Mouse (Mus musculus): ENCODE data around the gene Cys1.
"Not testable (repeated sequence)": the region's sequence is repeated elsewhere in the genome, so short reads cannot be mapped to it uniquely, and the experiment has no call there.

Cys1 gene

DNA sequence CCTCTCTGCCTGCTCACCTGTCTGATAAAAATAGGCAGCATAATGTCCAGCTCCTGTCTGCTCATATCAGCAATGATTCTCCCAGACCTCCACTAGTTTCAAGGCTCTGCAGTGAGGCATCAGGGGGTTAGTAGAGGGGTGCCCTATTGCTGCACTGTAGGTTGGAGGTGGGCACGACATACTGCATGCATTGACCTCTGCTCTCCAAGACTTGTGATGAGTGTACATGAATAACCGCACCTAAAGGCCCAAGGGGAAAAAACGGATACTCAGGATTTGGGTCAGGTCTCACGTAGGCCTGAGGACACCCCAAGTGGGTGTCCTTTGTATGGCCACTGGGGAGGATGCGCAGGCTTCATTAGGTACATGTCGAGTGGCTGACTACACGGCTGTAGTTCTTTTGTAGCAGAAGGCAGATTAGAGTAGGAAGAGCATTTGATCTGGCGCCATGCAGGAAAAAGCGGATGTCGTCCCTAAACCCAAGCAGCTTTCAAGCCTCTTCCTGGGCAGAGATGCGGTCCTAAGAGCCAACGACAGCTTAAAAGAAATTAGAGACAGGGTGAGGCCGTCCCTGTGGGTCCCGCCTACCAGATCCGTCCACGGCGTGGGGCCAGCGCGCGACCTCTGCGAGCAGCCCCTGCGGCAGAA, 31.1 kb downstream of the Cys1 start:
- DNase-seq (ENCODE audit: extremely low spot score, low spot score), result no peak

- DNase-seq (ENCODE audit: extremely low spot score, low spot score), result no peak
These were observed 33.5 kb downstream of the Cys1 start for GRCm38 (mm10) chr12:24648094-24648493.

GRCm38 (mm10) chr12:24645901-24646300, 35.7 kb downstream of the Cys1 start:
- no peak for DNase-seq (ENCODE audit: extremely low spot score, low spot score)

GRCm38 (mm10) chr12:24644125-24644571, 37.5 kb downstream of the Cys1 start:
- no peak for DNase-seq (ENCODE audit: extremely low spot score, low spot score)

GRCm38 (mm10) chr12:24642370-24642802, 39.2 kb downstream of the Cys1 start:
- no peak for DNase-seq (ENCODE audit: extremely low spot score, low spot score)

- DNase-seq (ENCODE audit: extremely low spot score, low spot score), result not testable (repeated sequence)
These were observed 42.8 kb downstream of the Cys1 start for GRCm38 (mm10) chr12:24638787-24639186.

- DNase-seq (ENCODE audit: extremely low spot score, low spot score), result no peak
These were observed 47.0 kb downstream of the Cys1 start for GRCm38 (mm10) chr12:24634648-24635047.

- no peak for DNase-seq (ENCODE audit: extremely low spot score, low spot score)
These were observed 47.4 kb downstream of the Cys1 start for GRCm38 (mm10) chr12:24634212-24634611.

- DNase-seq (ENCODE audit: extremely low spot score, low spot score), result no peak
These were observed 47.8 kb downstream of the Cys1 start for GRCm38 (mm10) chr12:24633753-24634191.

GRCm38 (mm10) chr12:24632404-24632803, 49.2 kb downstream of the Cys1 start:
- DNase-seq (ENCODE audit: extremely low spot score, low spot score), result no peak

GRCm38 (mm10) chr12:24630220-24630619, 51.4 kb downstream of the Cys1 start:
- DNase-seq (ENCODE audit: extremely low spot score, low spot score), result no peak

- no peak for DNase-seq (ENCODE audit: extremely low spot score, low spot score)
These were observed 54.4 kb downstream of the Cys1 start for GRCm38 (mm10) chr12:24627215-24627614.

DNA sequence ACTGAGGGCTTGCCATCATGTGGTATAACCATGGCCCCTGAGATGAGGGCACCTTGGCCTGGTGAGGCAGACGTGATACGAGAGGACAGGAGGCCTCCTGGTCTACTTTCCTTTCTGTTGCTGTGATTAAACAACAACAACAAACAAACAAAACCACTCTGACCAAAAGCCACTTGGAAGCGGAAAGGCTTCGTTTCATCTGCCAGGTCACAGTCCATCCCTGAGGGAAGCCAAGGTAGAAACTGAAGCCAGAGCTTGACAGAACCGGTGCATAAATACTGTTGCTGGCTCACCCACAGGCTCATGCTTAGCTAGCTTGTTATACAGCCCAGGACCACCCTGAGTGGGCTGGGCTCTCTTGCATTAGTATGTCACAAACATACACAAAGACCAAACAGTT, 55.2 kb downstream of the Cys1 start:
- DNase-seq (ENCODE audit: extremely low spot score, low spot score), result no peak

DNA sequence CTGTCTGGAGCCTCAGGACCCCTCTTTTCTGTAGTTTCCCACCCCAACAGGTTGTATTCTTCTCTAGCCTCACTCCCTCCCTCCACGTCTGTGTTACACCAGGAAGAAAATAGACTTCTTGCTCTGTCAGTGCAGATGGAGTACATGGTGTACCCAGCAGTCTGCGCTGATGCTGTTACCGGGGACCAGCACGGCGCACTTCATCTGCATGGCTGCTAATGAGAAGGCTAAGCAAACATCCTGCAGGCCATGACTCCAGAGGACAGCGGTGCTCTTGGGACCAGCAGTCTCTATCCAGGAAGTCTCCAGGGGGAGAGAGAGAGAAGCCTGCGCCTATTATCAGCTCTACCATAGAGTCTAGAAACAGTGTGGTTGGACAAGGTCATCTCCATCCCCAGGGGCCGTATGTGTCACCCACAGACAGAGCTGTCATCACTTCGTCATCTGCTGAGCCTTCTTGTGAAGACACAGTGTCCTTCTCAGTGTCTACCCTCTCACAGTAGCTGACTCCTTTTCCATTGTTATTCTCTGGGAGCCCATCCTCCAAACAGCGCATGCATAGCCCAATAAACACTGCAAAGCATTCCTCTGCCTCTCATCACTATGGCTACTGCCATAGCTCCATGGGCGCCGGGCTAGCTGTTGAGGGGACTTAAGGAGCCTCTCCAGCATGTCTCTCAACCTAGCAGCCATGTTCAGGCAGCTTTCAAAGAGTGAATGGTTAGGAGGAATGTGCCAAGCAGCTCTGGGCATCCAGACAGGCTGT, 57.9 kb downstream of the Cys1 start:
- no peak for DNase-seq (ENCODE audit: extremely low spot score, low spot score)

DNA sequence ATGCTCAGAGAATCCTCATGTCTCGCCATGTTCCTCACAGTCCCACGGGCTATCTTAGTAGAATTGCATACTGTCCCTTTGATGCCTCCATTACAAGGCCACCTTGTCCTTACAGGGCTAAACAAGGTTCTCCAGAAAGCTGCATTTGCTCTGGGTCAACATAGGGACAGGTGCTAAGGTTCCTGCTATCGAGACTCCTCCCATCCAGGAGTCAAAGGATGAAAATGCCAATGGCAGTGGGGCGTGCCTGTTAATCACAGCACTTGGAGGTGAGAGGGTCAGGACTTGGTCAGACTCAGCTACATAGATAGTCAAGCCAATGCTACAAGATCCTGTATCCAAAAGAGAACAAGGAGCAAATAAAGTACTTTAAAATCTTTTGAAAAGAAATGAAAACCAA, 62.2 kb downstream of the Cys1 start:
- DNase-seq (ENCODE audit: extremely low spot score, low spot score), result no peak

Data from neural tube, embryonic 10.5 days (tissue).